Mouse (Mus musculus) heart, postnatal 0 days (tissue): ENCODE measurements at regions not wholly inside any gene's neighbourhood (a gene's known extent, or its start where the extent isn't known, plus 50 kb on each side); places are given as distances from the start of the nearest gene placed in this dataset.
A peak's percentile ranks its signal among the peaks of the same experiment; 100 is the strongest.

Experiments
- ATAC-seq: fragments of 200-750 bp; cut with Nextera tagmentation; 2 replicates; pipeline ENCODE4 v1.8.0; 2017; ENCODE audit warnings: low read depth, moderate number of reproducible peaks, moderate library complexity; ENCODE audit not compliant: insufficient read depth
- DNase-seq: peaks from one replicate; pipeline ENCODE4 v3.0.0-alpha.2; 2016; ENCODE audit warnings: low spot score
- H3K27ac ChIP-seq: fragments of 300-500 bp; sonication (generic); 2 replicates; pipeline ENCODE4 v1.5.1; 2014; ENCODE audit warnings: low read depth, mild to moderate bottlenecking
- H3K27me3 ChIP-seq: fragments of 300-500 bp; sonication (generic); 2 replicates; pipeline ENCODE4 v1.6.1; 2014; ENCODE audit warnings: low read length, mixed read lengths; ENCODE audit not compliant: control insufficient read depth, insufficient read depth
- H3K36me3 ChIP-seq: fragments of 300-500 bp; sonication (generic); replicated peaks from 2 replicates; pipeline ENCODE4 v1.6.1; 2014; ENCODE audit warnings: low read length, mixed read lengths; ENCODE audit not compliant: control insufficient read depth, insufficient read depth
- H3K4me1 ChIP-seq: fragments of 300-500 bp; sonication (generic); 2 replicates; pipeline ENCODE4 v1.6.1; 2014; ENCODE audit warnings: antibody characterized with exemption; ENCODE audit not compliant: control insufficient read depth, insufficient read depth
- H3K4me2 ChIP-seq: fragments of 300-500 bp; sonication (generic); 2 replicates; pipeline ENCODE4 v1.6.1; 2014; ENCODE audit warnings: low read depth, mild to moderate bottlenecking, low read length, moderate library complexity
- H3K4me3 ChIP-seq: fragments of 300-500 bp; sonication (generic); 2 replicates; pipeline ENCODE4 v1.5.1; 2014; ENCODE audit warnings: low read depth, low read length
- H3K9ac ChIP-seq: fragments of 300-500 bp; sonication (generic); replicated peaks from 2 replicates; pipeline ENCODE4 v1.6.1; 2014; ENCODE audit warnings: low read depth, low read length, mixed read lengths
- H3K9me3 ChIP-seq: fragments of 300-500 bp; sonication (generic); replicated peaks from 2 replicates; pipeline ENCODE4 v1.6.1; 2016; ENCODE audit warnings: low read length; ENCODE audit not compliant: control insufficient read depth
- CTCF ChIP-seq: IDR thresholded peaks from 2 replicates; pipeline ENCODE4 v1.5.1; 2016; ENCODE audit warnings: antibody characterized with exemption, control low read depth, low read depth
- EP300 ChIP-seq: IDR thresholded peaks from 2 replicates; pipeline ENCODE4 v1.6.1; 2016; ENCODE audit warnings: antibody characterized with exemption, low read depth
- WGBS: fragments of 180-500 bp; shearing (Covaris S2); extraction: QIAGEN DNeasy Blood & Tissue Kit; methylation state at CpG from one replicate; pipeline ENCODE4 v1.1.7; 2014; 5-methylcytosine and 5-hydroxymethylcytosine counted together

- Histone ChIP-seq H3K4me2 (no peak overlapping the region), H3K27me3 (peaks cover 6% of the 10 kb centered on the region; the same call in 1 of the 2 replicates), H3K4me1 (no peaks in the 10 kb centered on the region), H3K36me3 (no peaks in the 10 kb centered on the region), H3K9ac (no peak overlapping the region), H3K4me3 (no peak overlapping the region), H3K27ac (no peak overlapping the region), H3K9me3 (no peaks in the 10 kb centered on the region)
- ATAC-seq (no peak), DNase-seq (no peak)
- WGBS, result 91% methylated on average over 6 of the region's 6 CpGs
- TF ChIP-seq CTCF (no peak), EP300 (no peak)
These were observed 94.0 kb downstream of the Sall1 start for GRCm38 (mm10) chr8:88949975-88950374.

- peak; percentile 53; the same call in 1 of the 2 replicates for ATAC-seq
- H3K27me3 ChIP-seq, result peaks cover 6% of the 10 kb centered on the region; the same call in 1 of the 2 replicates
- no peak for DNase-seq
- no peaks in the 10 kb centered on the region for H3K36me3 ChIP-seq
- no peaks in the 10 kb centered on the region for H3K4me1 ChIP-seq
- H3K9ac ChIP-seq, result no peak overlapping the region
- no peak overlapping the region for H3K4me2 ChIP-seq
- no peaks in the 10 kb centered on the region for H3K9me3 ChIP-seq
- H3K4me3 ChIP-seq, result no peak overlapping the region
- TF ChIP-seq EP300, result no peak
- peak; percentile 3; the same call in 1 of the 2 replicates for TF ChIP-seq CTCF
- 44% methylated on average over 16 of the region's 16 CpGs for WGBS
- H3K27ac ChIP-seq, result no peak overlapping the region
These were observed 95.0 kb downstream of the Sall1 start for GRCm38 (mm10) chr8:88948981-88949380.

GRCm38 (mm10) chr8:88948328-88948727, 95.6 kb downstream of the Sall1 start:
- Histone ChIP-seq H3K4me1 (no peaks in the 10 kb centered on the region), H3K4me3 (no peak overlapping the region), H3K9ac (no peak overlapping the region), H3K4me2 (no peak overlapping the region), H3K27me3 (peaks cover 6% of the 10 kb centered on the region; the same call in 1 of the 2 replicates), H3K36me3 (no peaks in the 10 kb centered on the region), H3K27ac (no peak overlapping the region), H3K9me3 (no peaks in the 10 kb centered on the region)
- WGBS, result 54% methylated on average over 6 of the region's 6 CpGs
- DNase-seq, result no peak
- ATAC-seq, result no peak
- no peak for TF ChIP-seq CTCF
- TF ChIP-seq EP300, result no peak

- Histone ChIP-seq H3K27me3 (peaks cover 9% of the 10 kb centered on the region; the same call in 1 of the 2 replicates), H3K4me2 (no peak overlapping the region), H3K36me3 (no peaks in the 10 kb centered on the region), H3K4me1 (no peaks in the 10 kb centered on the region), H3K4me3 (no peak overlapping the region), H3K9me3 (no peaks in the 10 kb centered on the region), H3K27ac (no peak overlapping the region), H3K9ac (no peak overlapping the region)
- DNase-seq, result no peak
- 80% methylated on average over 3 of the region's 3 CpGs for WGBS
- TF ChIP-seq EP300 (no peak), CTCF (no peak)
- ATAC-seq, result no peak
These were observed 96.6 kb downstream of the Sall1 start for GRCm38 (mm10) chr8:88947384-88947783.

GRCm38 (mm10) chr8:88945656-88946055, 98.3 kb downstream of the Sall1 start:
- Histone ChIP-seq H3K4me3 (no peak overlapping the region), H3K9me3 (no peaks in the 10 kb centered on the region), H3K27ac (no peak overlapping the region), H3K4me1 (no peaks in the 10 kb centered on the region), H3K4me2 (no peak overlapping the region), H3K9ac (no peak overlapping the region), H3K36me3 (no peaks in the 10 kb centered on the region), H3K27me3 (peaks cover 22% of the 10 kb centered on the region)
- TF ChIP-seq EP300, result no peak
- no peak for TF ChIP-seq CTCF
- ATAC-seq (no peak), DNase-seq (no peak)
- 50% methylated on average over 8 of the region's 8 CpGs for WGBS

GRCm38 (mm10) chr8:88944038-88944437, 99.9 kb downstream of the Sall1 start:
- peak; percentile 39 for TF ChIP-seq CTCF
- no peak for TF ChIP-seq EP300
- ATAC-seq (no peak), DNase-seq (no peak)
- H3K4me2 ChIP-seq, result no peak overlapping the region
- H3K9me3 ChIP-seq, result no peaks in the 10 kb centered on the region
- H3K9ac ChIP-seq, result no peak overlapping the region
- no peak overlapping the region for H3K27ac ChIP-seq
- peaks cover 23% of the 10 kb centered on the region for H3K27me3 ChIP-seq
- H3K36me3 ChIP-seq, result no peaks in the 10 kb centered on the region
- no peak overlapping the region for H3K4me3 ChIP-seq
- whole genome bisulfite sequencing, result 50% methylated on average over 4 of the region's 4 CpGs
- H3K4me1 ChIP-seq, result no peaks in the 10 kb centered on the region
